Mouse (Mus musculus) forebrain, postnatal 0 days (tissue): Measurements from ENCODE around the gene Gpr62. TPM values are rescaled to one million over a fixed set of nuclear protein-coding genes. Genes with fewer than 3 reads are reported as not detected.
"Not testable (repeated sequence)": the region's sequence is repeated elsewhere in the genome, so short reads cannot be mapped to it uniquely, and the experiment has no call there.

Experiments
- ATAC-seq: fragments of 200-750 bp; cut with Nextera tagmentation; 2 replicates; pipeline ENCODE4 v1.8.0; 2017; ENCODE audit warnings: mild to moderate bottlenecking, moderate library complexity
- DNase-seq: peaks from one replicate; pipeline ENCODE4 v3.0.0-alpha.2; 2015
- H3K27ac ChIP-seq: fragments of 300-500 bp; sonication (generic); 2 replicates; pipeline ENCODE4 v1.5.1; 2014; ENCODE audit warnings: low read depth, mild to moderate bottlenecking, antibody characterized with exemption, low read length, moderate library complexity, mixed read lengths
- H3K27me3 ChIP-seq: fragments of 300-500 bp; sonication (generic); 2 replicates; pipeline ENCODE4 v1.6.1; 2014; ENCODE audit warnings: mild to moderate bottlenecking, low read length, mixed read lengths; ENCODE audit not compliant: insufficient read depth
- H3K36me3 ChIP-seq: fragments of 300-500 bp; sonication (generic); 2 replicates; pipeline ENCODE4 v1.6.1; 2014; ENCODE audit warnings: mild to moderate bottlenecking, moderate library complexity; ENCODE audit not compliant: insufficient read depth
- H3K4me1 ChIP-seq: fragments of 300-500 bp; sonication (generic); 2 replicates; pipeline ENCODE4 v1.6.1; 2014; ENCODE audit warnings: antibody characterized with exemption; ENCODE audit not compliant: insufficient read depth
- H3K4me2 ChIP-seq: fragments of 300-500 bp; sonication (generic); 2 replicates; pipeline ENCODE4 v1.6.1; 2014; ENCODE audit warnings: low read depth, mild to moderate bottlenecking, moderate library complexity
- H3K4me3 ChIP-seq: fragments of 300-500 bp; sonication (generic); 2 replicates; pipeline ENCODE4 v1.5.1; 2014; ENCODE audit warnings: low read depth, low read length, mixed read lengths
- H3K9ac ChIP-seq: fragments of 300-500 bp; sonication (generic); 2 replicates; pipeline ENCODE4 v1.6.1; 2014; ENCODE audit warnings: mild to moderate bottlenecking
- H3K9me3 ChIP-seq: fragments of 300-500 bp; sonication (generic); 2 replicates; pipeline ENCODE4 v1.6.1; 2016; ENCODE audit warnings: low read length
- CTCF ChIP-seq: sonication (generic); IDR thresholded peaks from 2 replicates; pipeline ENCODE4 v1.5.1; 2016; ENCODE audit warnings: antibody characterized with exemption, control low read depth, low read depth
- WGBS: fragments of 180-500 bp; shearing (Covaris S2); extraction: QIAGEN DNeasy Blood & Tissue Kit; methylation state at CpG from one replicate; pipeline ENCODE4 v1.1.7; 2014; 5-methylcytosine and 5-hydroxymethylcytosine counted together
- polyA plus RNA-seq: library from polyadenylated mRNA; unstranded; fragments of >200 nt; fragmentation: Nextera tagmentation; extraction: Ambion mirVana; gene quantifications from 2 replicates; pipeline ENCODE4 v1.2.1, GENCODE M21; 2015
- total RNA-seq: library from RNA; depleted of rRNA; stranded (reverse); fragments of >200 nt; gene quantifications from 2 replicates; pipeline ENCODE4 v1.2.3, GENCODE M21; 2014

Gpr62 gene
- total and polyA plus RNA-seq, 2 experiments from 2014 or later: 1.8 to 3.0 TPM

DNA sequence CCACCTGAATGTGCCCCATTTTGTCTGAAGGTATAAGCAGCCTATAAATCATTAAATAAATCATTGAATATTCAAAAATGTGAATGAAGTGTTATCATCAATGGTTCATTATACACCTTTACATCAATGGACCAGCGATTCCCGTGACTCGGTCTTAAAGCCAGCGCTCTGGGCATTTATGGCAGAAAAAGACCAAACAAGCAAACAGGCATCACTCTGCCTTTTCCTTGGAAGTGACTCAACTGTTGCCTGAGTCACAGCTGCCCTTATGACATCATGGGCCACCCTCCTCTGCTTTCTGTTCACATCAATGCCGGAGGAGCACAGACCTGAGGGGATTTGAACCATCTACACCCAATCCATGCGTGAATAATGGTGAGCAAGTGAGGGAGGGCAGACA is 33.9 kb upstream of the Gpr62 start, which contains the start of gene Iqcf1:
Gene Iqcf1 (plus strand): TSS at position 301 of the 400 bp plus-strand sequence.
- ATAC-seq (no peak), DNase-seq (no peak)
- Histone ChIP-seq H3K9me3 (no peaks in the 10 kb centered on the region), H3K4me1 (no peaks in the 10 kb centered on the region), H3K27ac (no peak within 1 kb of the TSS), H3K4me2 (no peak within 1 kb of the TSS), H3K27me3 (no peaks in the 10 kb centered on the region), H3K36me3 (no peaks in the 10 kb centered on the region), H3K9ac (no peak within 1 kb of the TSS), H3K4me3 (no peak within 1 kb of the TSS)
- TF ChIP-seq CTCF: no peak
- WGBS: 94% methylated on average over 6 of the region's 6 CpGs

DNA sequence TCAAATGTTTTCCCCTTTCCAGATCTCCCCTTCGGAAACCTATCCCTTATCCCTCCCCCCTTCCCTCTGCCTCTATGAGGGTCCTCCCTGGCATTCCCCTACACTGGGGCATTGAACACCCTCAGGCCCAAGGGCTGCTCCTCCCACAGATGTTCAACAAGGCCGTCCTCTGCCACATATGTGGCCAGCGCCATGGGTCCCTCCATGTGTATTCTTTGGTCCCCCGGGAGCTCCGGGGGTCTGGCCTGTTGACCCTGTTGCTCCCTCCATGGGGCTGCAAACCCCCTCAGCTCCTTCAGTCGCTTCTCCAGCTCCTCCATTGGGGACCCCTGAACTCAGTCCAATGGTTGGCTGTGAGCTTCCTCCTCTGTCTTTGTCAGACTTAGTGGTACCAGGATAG is 21.9 kb upstream of the Gpr62 start:
- H3K4me2 ChIP-seq, H3K9ac ChIP-seq, H3K27me3 ChIP-seq, H3K4me3 ChIP-seq, ATAC-seq, DNase-seq, H3K9me3 ChIP-seq, H3K4me1 ChIP-seq, H3K27ac ChIP-seq: not testable (repeated sequence)
- 90% methylated on average over 6 of the region's 6 CpGs for WGBS
- H3K36me3 ChIP-seq: peaks cover 39% of the 10 kb centered on the region

DNA sequence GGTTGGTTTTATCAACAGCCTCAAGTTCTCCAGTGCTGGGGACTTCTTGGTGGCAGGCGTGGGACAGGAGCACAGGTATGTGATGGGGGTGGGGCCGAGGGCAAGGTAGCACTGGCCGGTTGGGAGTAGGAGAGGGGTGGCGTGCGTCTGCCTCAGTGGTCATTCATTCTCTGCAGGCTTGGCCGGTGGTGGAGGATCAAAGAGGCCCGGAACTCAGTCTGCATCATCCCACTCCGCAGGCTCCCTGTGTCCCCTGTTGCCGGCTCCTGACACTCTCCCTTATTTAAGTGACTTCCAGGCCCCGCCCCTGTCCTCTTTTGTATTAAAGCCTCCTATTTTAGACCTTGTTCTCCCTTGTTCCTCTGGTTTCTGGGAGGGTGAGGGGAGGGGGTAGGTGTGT is 19.3 kb upstream of the Gpr62 start:
- Histone ChIP-seq H3K9ac (no peak overlapping the region), H3K36me3 (peaks cover 56% of the 10 kb centered on the region), H3K4me2 (no peak overlapping the region), H3K4me3 (no peak overlapping the region), H3K27me3 (no peaks in the 10 kb centered on the region), H3K27ac (no peak overlapping the region), H3K4me1 (no peaks in the 10 kb centered on the region), H3K9me3 (no peaks in the 10 kb centered on the region)
- DNase-seq (no peak), ATAC-seq (no peak)
- WGBS: 86% methylated on average over 10 of the region's 10 CpGs
- no peak for TF ChIP-seq CTCF

DNA sequence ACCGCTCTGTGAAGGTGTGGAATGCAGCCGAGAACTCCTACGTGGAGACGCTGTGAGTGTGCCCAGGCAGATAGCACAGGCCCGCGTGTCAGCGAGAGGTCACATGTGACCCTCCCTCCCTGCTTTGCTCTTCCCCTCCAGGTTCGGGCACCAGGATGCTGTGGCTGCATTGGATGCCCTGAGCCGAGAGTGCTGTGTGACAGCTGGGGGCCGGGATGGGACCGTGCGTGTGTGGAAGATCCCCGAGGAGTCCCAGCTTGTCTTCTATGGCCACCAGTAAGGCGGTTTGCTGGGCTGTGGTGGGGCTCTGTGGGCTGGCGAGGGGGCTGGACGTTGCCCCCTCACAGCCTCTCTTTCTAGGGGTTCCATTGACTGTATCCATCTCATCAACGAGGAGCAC is 17.9 kb upstream of the Gpr62 start:
- Histone ChIP-seq H3K36me3 (peaks cover 56% of the 10 kb centered on the region), H3K27ac (no peak overlapping the region), H3K4me3 (no peak overlapping the region), H3K9ac (no peak overlapping the region), H3K27me3 (no peaks in the 10 kb centered on the region), H3K4me2 (no peak overlapping the region), H3K9me3 (no peaks in the 10 kb centered on the region), H3K4me1 (no peaks in the 10 kb centered on the region)
- WGBS: 94% methylated on average over 17 of the region's 17 CpGs
- TF ChIP-seq CTCF: no peak
- no peak for DNase-seq
- no peak for ATAC-seq

DNA sequence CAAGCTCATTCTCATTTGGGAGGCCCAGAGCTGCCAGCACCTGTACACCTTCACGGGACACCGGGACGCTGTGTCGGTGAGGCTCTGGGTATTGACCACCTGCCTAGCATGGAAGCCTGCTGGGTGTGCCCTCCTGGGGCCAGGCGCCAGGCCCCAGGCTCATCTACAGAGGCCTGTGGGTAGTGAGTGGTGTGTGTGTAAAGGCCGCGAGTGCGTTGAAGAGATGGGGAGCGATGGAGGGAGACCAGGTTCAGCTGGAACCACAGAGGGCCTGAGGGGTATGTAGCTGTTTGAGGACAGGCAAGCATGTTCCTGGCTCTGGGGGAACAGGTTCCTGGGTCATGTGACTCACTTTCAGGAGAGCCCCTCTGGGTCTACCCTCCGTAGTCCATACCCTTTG is 17.4 kb upstream of the Gpr62 start:
- Histone ChIP-seq H3K4me1 (peaks cover 2% of the 10 kb centered on the region; the same call in 1 of the 2 replicates), H3K9ac (no peak overlapping the region), H3K27ac (no peak overlapping the region), H3K4me2 (no peak overlapping the region), H3K4me3 (no peak overlapping the region), H3K36me3 (peaks cover 56% of the 10 kb centered on the region), H3K9me3 (no peaks in the 10 kb centered on the region), H3K27me3 (no peaks in the 10 kb centered on the region)
- no peak for DNase-seq
- no peak for TF ChIP-seq CTCF
- 96% methylated on average over 10 of the region's 10 CpGs for WGBS
- no peak for ATAC-seq

DNA sequence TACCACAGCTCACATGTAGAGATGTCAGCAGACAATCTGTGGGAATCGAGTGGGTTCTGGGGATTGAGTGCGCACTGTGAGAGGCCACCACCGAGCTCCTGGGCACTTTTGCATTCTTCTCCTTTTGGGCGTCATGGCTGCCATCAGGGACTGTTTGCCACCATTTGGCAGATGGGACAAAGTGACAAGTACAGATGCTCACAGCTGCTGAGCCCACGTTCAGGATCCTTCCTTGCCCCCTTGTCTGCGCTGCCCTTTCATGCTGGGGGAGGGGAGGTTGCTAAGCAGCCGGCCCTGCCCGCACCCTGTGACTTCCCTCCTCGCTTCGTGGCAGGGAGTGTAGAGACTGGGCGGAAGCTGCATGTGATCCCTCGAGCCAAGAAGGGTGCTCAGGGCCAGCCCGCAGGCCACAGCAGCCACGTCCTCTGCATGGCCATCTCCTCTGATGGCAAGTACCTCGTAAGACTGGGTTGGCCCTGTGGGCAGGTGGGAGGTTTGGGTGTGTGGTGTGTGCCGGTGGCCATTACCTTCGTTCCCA is 16.9 kb upstream of the Gpr62 start:
- 90% methylated on average over 17 of the region's 17 CpGs for WGBS
- Histone ChIP-seq H3K4me3 (no peak overlapping the region), H3K27me3 (no peaks in the 10 kb centered on the region), H3K36me3 (peaks cover 56% of the 10 kb centered on the region), H3K4me1 (peaks cover 5% of the 10 kb centered on the region; the same call in 1 of the 2 replicates), H3K27ac (no peak overlapping the region), H3K9me3 (no peaks in the 10 kb centered on the region), H3K9ac (no peak overlapping the region), H3K4me2 (no peak overlapping the region)
- ATAC-seq (no peak), DNase-seq (no peak)
- TF ChIP-seq CTCF: no peak

DNA sequence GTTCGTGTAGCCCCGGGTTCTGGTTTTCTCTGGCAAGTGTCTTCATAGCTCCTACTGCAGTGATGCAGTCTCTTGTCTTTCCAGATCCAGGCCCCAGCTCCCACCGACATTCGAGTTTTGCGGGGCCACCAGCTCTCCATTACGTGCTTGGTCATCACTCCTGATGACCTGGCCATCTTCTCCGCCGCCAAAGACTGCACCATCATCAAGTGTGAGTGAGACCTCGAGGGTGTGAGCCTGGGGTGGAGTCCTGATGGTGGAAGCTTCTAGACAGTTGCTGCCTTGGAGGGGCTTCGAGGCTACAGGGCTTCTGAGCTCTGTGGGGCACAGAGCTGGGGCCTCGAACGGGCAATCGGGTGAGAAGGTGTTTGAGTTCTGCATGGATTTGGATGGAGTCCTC is 15.9 kb upstream of the Gpr62 start:
- no peak overlapping the region for H3K27ac ChIP-seq
- H3K27me3 ChIP-seq: no peaks in the 10 kb centered on the region
- H3K4me3 ChIP-seq: no peak overlapping the region
- DNase-seq (no peak), ATAC-seq (no peak)
- H3K4me2 ChIP-seq: no peak overlapping the region
- H3K9me3 ChIP-seq: no peaks in the 10 kb centered on the region
- H3K4me1 ChIP-seq: peaks cover 5% of the 10 kb centered on the region; the same call in 1 of the 2 replicates
- peaks cover 56% of the 10 kb centered on the region for H3K36me3 ChIP-seq
- TF ChIP-seq CTCF: no peak
- WGBS: 95% methylated on average over 13 of the region's 13 CpGs
- no peak overlapping the region for H3K9ac ChIP-seq
